Mouse (Mus musculus) testis, adult 2 months (tissue): ENCODE data around the gene Bpifb3. TPM values are rescaled to one million over a fixed set of nuclear protein-coding genes. Genes with fewer than 3 reads are reported as not detected.

Experiments used
- H3K27ac ChIP-seq: fragments of 200-500 bp; 2 replicates; pipeline ENCODE4 v1.5.1; 2012; ENCODE audit warnings: low read depth, low read length; ENCODE audit not compliant: control insufficient read depth, insufficient read depth
- H3K27me3 ChIP-seq: fragments of 200-500 bp; 2 replicates; pipeline ENCODE4 v1.6.1; 2012; ENCODE audit warnings: mild to moderate bottlenecking, low read length, moderate library complexity; ENCODE audit not compliant: control insufficient read depth, insufficient read depth
- H3K36me3 ChIP-seq: fragments of 200-500 bp; 2 replicates; pipeline ENCODE4 v1.6.1; 2012; ENCODE audit warnings: mild to moderate bottlenecking, low read length; ENCODE audit not compliant: control insufficient read depth, insufficient read depth
- H3K4me1 ChIP-seq: fragments of 200-500 bp; 2 replicates; pipeline ENCODE4 v1.6.1; 2012; ENCODE audit warnings: low read length; ENCODE audit not compliant: control insufficient read depth, insufficient read depth
- H3K4me3 ChIP-seq: fragments of 200-500 bp; 2 replicates; pipeline ENCODE4 v1.5.1; 2012; ENCODE audit warnings: low read depth, mild to moderate bottlenecking, low read length, moderate library complexity, mixed read lengths; ENCODE audit not compliant: control insufficient read depth
- CTCF ChIP-seq: fragments of 200-500 bp; IDR thresholded peaks from 2 replicates; pipeline ENCODE4 v1.5.1; 2012; ENCODE audit warnings: low read depth, mild to moderate bottlenecking, inconsistent platforms, low read length, moderate library complexity; ENCODE audit not compliant: control insufficient read depth, insufficient read depth, insufficient replicate concordance
- POLR2A ChIP-seq: fragments of 200-500 bp; IDR thresholded peaks from 2 replicates; pipeline ENCODE4 v1.6.1; 2012; ENCODE audit warnings: low read depth, mild to moderate bottlenecking, inconsistent platforms, low read length, moderate library complexity; ENCODE audit not compliant: control insufficient read depth
- polyA plus RNA-seq: library from polyadenylated mRNA; depleted of rRNA; stranded (reverse); fragments of >200 nt; gene quantifications from 2 replicates; pipeline ENCODE4 v1.2.3, GENCODE M21; 2012

Gene Bpifb3
- polyA plus RNA-seq, 1 experiment: 5.4 TPM

DNA sequence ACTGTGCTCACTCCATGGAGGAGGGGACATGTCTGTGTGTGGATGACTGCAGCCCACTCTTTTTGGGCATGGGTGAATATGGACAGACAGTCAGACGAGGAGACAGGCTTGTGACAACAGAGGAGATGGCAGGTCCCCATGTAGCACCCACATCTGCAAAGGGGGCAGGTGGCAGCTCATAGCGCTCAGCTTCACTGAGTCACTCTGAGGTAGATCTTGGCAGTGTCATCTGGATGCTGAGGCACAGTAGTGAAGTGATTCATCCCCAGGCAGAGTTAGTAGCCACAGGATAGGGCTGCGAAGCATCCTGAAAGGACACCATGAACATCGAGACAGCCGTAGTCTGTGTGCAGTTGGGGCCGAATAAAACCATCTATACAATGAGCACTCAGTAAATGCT lies 3.2 kb downstream of the Bpifb3 start:
- no peaks in the 10 kb centered on the region for H3K4me1 ChIP-seq
- TF ChIP-seq CTCF: no peak
- no peaks in the 10 kb centered on the region for H3K36me3 ChIP-seq
- H3K4me3 ChIP-seq: no peak overlapping the region
- no peaks in the 10 kb centered on the region for H3K27me3 ChIP-seq
- no peak overlapping the region for H3K27ac ChIP-seq

- Histone ChIP-seq H3K36me3 (no peaks in the 10 kb centered on the region), H3K4me1 (peaks cover 2% of the 10 kb centered on the region; the same call in 1 of the 2 replicates), H3K4me3 (no peak overlapping the region), H3K27me3 (no peaks in the 10 kb centered on the region), H3K27ac (no peak overlapping the region)
- no peak for TF ChIP-seq POLR2A
- TF ChIP-seq CTCF: peak; percentile 91; the same call in 1 of the 2 replicates
Observed at GRCm38 (mm10) chr2:153929871-153930413, 11.9 kb downstream of the Bpifb3 start.

DNA sequence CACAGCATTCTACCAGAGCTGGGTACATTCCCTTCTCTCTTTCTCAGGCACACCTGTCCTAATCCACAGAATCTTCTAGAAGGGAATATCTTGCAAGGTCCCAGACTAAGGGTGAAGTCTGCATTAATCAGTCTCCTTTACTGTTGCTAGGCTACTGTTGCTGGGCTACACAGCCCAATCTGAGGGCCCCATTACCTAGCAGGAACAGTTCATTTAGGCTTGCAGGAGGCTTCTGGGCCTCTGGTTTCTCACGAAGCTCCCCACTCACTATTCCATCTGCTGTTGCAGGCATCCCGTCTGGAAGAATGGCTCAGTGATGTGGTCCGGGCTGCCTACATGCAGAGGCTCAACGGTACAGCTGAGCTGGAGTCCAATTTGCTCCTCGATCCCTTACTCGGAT lies 13.1 kb downstream of the Bpifb3 start:
- Histone ChIP-seq H3K4me1 (peaks cover 2% of the 10 kb centered on the region; the same call in 1 of the 2 replicates), H3K4me3 (no peak overlapping the region), H3K27ac (no peak overlapping the region), H3K36me3 (no peaks in the 10 kb centered on the region), H3K27me3 (no peaks in the 10 kb centered on the region)
- TF ChIP-seq POLR2A (no peak), CTCF (no peak)

DNA sequence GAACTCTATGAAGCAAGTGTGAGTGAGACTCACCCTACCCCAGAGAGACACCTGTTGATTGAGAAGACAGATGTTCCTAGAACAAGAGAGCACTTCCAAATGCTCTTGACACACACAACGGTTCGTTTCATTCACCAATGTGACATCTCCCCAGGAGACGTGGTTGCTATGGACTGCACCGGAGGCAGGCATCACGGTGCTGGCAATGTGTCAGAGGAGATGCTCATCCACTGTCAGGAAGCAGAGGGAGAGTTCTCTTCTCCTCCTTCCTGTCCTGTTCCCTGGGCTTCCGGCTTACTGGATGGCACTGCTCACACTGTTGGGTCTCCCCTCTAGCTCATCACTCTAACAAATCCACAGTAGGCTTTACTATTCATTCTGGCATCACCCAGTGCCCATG lies 15.3 kb downstream of the Bpifb3 start:
- no peak for TF ChIP-seq POLR2A
- no peak for TF ChIP-seq CTCF
- Histone ChIP-seq H3K36me3 (no peaks in the 10 kb centered on the region), H3K27me3 (no peaks in the 10 kb centered on the region), H3K4me3 (no peak overlapping the region), H3K27ac (no peak overlapping the region), H3K4me1 (peaks cover 2% of the 10 kb centered on the region; the same call in 1 of the 2 replicates)

DNA sequence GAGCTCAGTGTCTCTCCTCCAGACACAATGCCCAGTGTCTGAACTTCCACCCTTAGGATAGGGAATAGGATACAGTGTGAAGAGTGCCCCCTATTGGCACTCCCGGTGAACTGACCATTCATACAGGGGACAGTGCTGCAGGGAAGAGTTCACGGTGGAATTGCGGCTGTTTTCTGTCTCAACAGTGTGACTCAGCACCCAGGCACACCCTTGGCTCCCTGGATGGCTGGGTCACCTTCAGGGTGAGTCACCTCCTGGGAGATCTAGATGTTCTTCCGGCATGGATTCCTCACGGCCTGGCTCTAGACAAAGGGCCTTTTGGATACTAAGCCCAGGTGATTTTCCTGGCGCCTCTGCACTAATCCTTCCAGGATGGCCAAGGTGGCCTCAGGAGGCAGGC lies 17.3 kb downstream of the Bpifb3 start:
- Histone ChIP-seq H3K27ac (no peak overlapping the region), H3K27me3 (no peaks in the 10 kb centered on the region), H3K4me3 (no peak overlapping the region), H3K4me1 (peaks cover 2% of the 10 kb centered on the region; the same call in 1 of the 2 replicates), H3K36me3 (no peaks in the 10 kb centered on the region)
- TF ChIP-seq POLR2A (no peak), CTCF (peak; percentile 28; the same call in 1 of the 2 replicates)

DNA sequence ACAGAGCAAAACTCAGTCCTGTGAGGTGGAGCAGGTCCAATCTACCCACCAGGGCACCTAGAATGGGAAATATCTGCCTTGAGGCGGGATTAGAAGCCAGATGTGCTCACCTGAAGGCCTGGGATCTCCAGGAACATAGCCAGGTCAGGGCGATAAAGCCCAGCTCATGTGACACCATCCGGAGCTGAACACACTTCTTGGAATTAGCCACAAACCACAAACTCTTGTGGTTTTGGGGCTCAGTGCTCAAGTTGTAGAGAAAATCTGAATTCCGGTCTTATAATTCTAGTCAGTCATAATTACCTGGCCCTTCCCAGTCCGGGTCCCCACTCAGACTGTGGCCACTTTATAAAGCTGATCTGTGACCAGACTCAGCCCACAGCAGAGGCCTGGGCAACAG lies 19.8 kb downstream of the Bpifb3 start, which contains the start of gene Bpifb4:
TSS of gene Bpifb4 (plus strand) at position 370 of the 400 bp plus-strand sequence.
- TF ChIP-seq CTCF (no peak), POLR2A (no peak)
- H3K36me3 ChIP-seq: no peaks in the 10 kb centered on the region
- no peak within 1 kb of the TSS for H3K27ac ChIP-seq

GRCm38 (mm10) chr2:153943537-153943936 lies 25.5 kb downstream of the Bpifb3 start:
- Histone ChIP-seq H3K27me3 (no peaks in the 10 kb centered on the region), H3K4me3 (no peak overlapping the region), H3K4me1 (peaks cover 12% of the 10 kb centered on the region), H3K27ac (no peak overlapping the region), H3K36me3 (no peaks in the 10 kb centered on the region)
- TF ChIP-seq CTCF (peak; percentile 70), POLR2A (no peak)

More for the DNA sequence above, 19.8 kb downstream of the Bpifb3 start, which contains the start of gene Bpifb4:
- H3K4me1 ChIP-seq: no peaks in the 10 kb centered on the region
- no peak within 1 kb of the TSS for H3K4me3 ChIP-seq
- H3K27me3 ChIP-seq: no peaks in the 10 kb centered on the region

DNA sequence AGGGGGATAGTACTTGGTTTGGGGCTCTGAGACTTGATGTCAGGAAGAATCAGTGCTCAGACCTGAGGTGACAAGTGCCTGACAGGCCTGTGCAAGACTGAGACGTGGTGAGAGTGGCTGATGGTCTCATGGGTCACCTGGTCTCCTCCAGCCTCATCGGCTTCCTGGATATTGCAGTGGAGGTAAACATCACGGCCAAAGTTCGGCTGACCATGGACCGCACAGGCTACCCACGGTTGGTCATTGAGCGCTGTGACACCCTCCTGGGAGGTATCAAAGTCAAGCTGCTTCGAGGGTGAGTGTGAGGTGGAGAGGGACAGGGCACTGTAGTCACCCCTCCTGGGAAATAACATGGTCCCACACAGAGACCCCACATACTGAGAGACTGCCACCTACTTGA lies 26.5 kb downstream of the Bpifb3 start:
- TF ChIP-seq POLR2A (no peak), CTCF (no peak)
- Histone ChIP-seq H3K36me3 (no peaks in the 10 kb centered on the region), H3K4me3 (no peak overlapping the region), H3K27ac (no peak overlapping the region), H3K27me3 (no peaks in the 10 kb centered on the region), H3K4me1 (peaks cover 12% of the 10 kb centered on the region)
